Mouse (Mus musculus) heart, embryonic 11.5 days (tissue): ENCODE data around the gene Rab1a. TPM values are rescaled to one million over a fixed set of nuclear protein-coding genes. Genes with fewer than 3 reads are reported as not detected.

Experiments used
- ATAC-seq: fragments of 200-750 bp; cut with Nextera tagmentation; replicated peaks from 2 replicates; pipeline ENCODE4 v1.8.0; 2017; ENCODE audit warnings: moderate library complexity; ENCODE audit not compliant: insufficient number of reproducible peaks, low FRiP score, low TSS enrichment
- H3K27ac ChIP-seq: fragments of 300-500 bp; sonication (generic); 2 replicates; pipeline ENCODE4 v1.5.1; 2014; ENCODE audit warnings: mild to moderate bottlenecking, low read depth, low read length
- H3K27me3 ChIP-seq: fragments of 300-500 bp; sonication (generic); 2 replicates; pipeline ENCODE4 v1.6.1; 2014; ENCODE audit warnings: mild to moderate bottlenecking, low read length, mixed read lengths; ENCODE audit not compliant: control insufficient read depth, insufficient read depth
- H3K36me3 ChIP-seq: fragments of 300-500 bp; sonication (generic); 2 replicates; pipeline ENCODE4 v1.6.1; 2014; ENCODE audit warnings: mild to moderate bottlenecking, low read length, moderate library complexity, mixed read lengths; ENCODE audit not compliant: control insufficient read depth, insufficient read depth
- H3K4me1 ChIP-seq: fragments of 300-500 bp; sonication (generic); 2 replicates; pipeline ENCODE4 v1.6.1; 2014; ENCODE audit warnings: low read length; ENCODE audit not compliant: control insufficient read depth, insufficient read depth
- H3K4me2 ChIP-seq: fragments of 300-500 bp; sonication (generic); 2 replicates; pipeline ENCODE4 v1.6.1; 2014; ENCODE audit warnings: mild to moderate bottlenecking, moderate library complexity
- H3K4me3 ChIP-seq: fragments of 300-500 bp; sonication (generic); 2 replicates; pipeline ENCODE4 v1.5.1; 2014; ENCODE audit warnings: low read depth, low read length
- H3K9ac ChIP-seq: fragments of 300-500 bp; sonication (generic); 2 replicates; pipeline ENCODE4 v1.6.1; 2014; ENCODE audit warnings: mild to moderate bottlenecking, low read depth, low read length, moderate library complexity
- H3K9me3 ChIP-seq: fragments of 300-500 bp; sonication (generic); replicated peaks from 2 replicates; pipeline ENCODE4 v1.6.1; 2016; ENCODE audit warnings: low read length; ENCODE audit not compliant: control insufficient read depth
- WGBS: fragments of 180-500 bp; shearing (Covaris S2); extraction: QIAGEN DNeasy Blood & Tissue Kit; methylation state at CpG from one replicate; pipeline ENCODE4 v1.1.7; 2014; ENCODE audit not compliant: insufficient replicate concordance; 5-methylcytosine and 5-hydroxymethylcytosine counted together
- polyA plus RNA-seq: library from polyadenylated mRNA; unstranded; fragments of >200 nt; fragmentation: Nextera tagmentation; extraction: Ambion mirVana; gene quantifications from 2 replicates; pipeline ENCODE4 v1.2.1, GENCODE M21; 2014

The Rab1a gene
- polyA plus RNA-seq, 1 experiment from 2014 or later, result 197 TPM

GRCm38 (mm10) chr11:20187271-20187670 lies 14.0 kb upstream of the Rab1a start:
- WGBS, result 75% methylated on average over 6 of the region's 6 CpGs
- Histone ChIP-seq H3K9ac (no peak overlapping the region), H3K27me3 (no peaks in the 10 kb centered on the region), H3K27ac (no peak overlapping the region), H3K4me3 (no peak overlapping the region), H3K4me1 (no peaks in the 10 kb centered on the region), H3K36me3 (no peaks in the 10 kb centered on the region), H3K9me3 (no peaks in the 10 kb centered on the region; the same call in 1 of the 2 replicates), H3K4me2 (no peak overlapping the region)
- ATAC-seq, result no peak

GRCm38 (mm10) chr11:20193100-20193736 lies 8.0 kb upstream of the Rab1a start:
- 56% methylated on average over 4 of the region's 4 CpGs for WGBS
- ATAC-seq, result no peak

GRCm38 (mm10) chr11:20201661-20202101 lies 449 bp downstream of the Rab1a start:
- peaks cover 35% of the 10 kb centered on the region for H3K4me1 ChIP-seq
- under 1% methylated on average over 40 of the region's 40 CpGs for WGBS
- H3K9me3 ChIP-seq, result no peaks in the 10 kb centered on the region
- H3K27me3 ChIP-seq, result no peaks in the 10 kb centered on the region
- H3K4me3 ChIP-seq, result peak overlapping the region; percentile 100
- H3K9ac ChIP-seq, result peak overlapping the region; percentile 99
- peak overlapping the region; percentile 99 for H3K27ac ChIP-seq
- no peaks in the 10 kb centered on the region for H3K36me3 ChIP-seq
- peak; percentile 12 for ATAC-seq
- peak overlapping the region; percentile 90 for H3K4me2 ChIP-seq

More at GRCm38 (mm10) chr11:20193100-20193736, 8.0 kb upstream of the Rab1a start:
- Histone ChIP-seq H3K36me3 (no peaks in the 10 kb centered on the region), H3K9me3 (no peaks in the 10 kb centered on the region), H3K4me3 (no peak overlapping the region), H3K4me1 (peaks cover 6% of the 10 kb centered on the region; the same call in 1 of the 2 replicates), H3K27ac (no peak overlapping the region), H3K9ac (no peak overlapping the region), H3K27me3 (no peaks in the 10 kb centered on the region), H3K4me2 (no peak overlapping the region)

GRCm38 (mm10) chr11:20202299-20203011 lies 1.2 kb downstream of the Rab1a start:
- H3K27ac ChIP-seq, result peak overlapping the region; percentile 99; the same call in 1 of the 2 replicates
- no peaks in the 10 kb centered on the region for H3K36me3 ChIP-seq
- H3K4me3 ChIP-seq, result peak overlapping the region; percentile 100
- peak overlapping the region; percentile 99 for H3K9ac ChIP-seq
- WGBS, result 41% methylated on average over 7 of the region's 7 CpGs
- H3K4me1 ChIP-seq, result peaks cover 39% of the 10 kb centered on the region
- no peaks in the 10 kb centered on the region for H3K27me3 ChIP-seq
- peak overlapping the region; percentile 90 for H3K4me2 ChIP-seq
- H3K9me3 ChIP-seq, result no peaks in the 10 kb centered on the region
- ATAC-seq, result no peak

- no peaks in the 10 kb centered on the region; the same call in 1 of the 2 replicates for H3K36me3 ChIP-seq
- H3K4me2 ChIP-seq, result no peak overlapping the region; the same call in 1 of the 2 replicates
- no peak overlapping the region for H3K4me3 ChIP-seq
- WGBS, result 74% methylated on average over 2 of the region's 2 CpGs
- ATAC-seq, result no peak
- H3K4me1 ChIP-seq, result peaks cover 39% of the 10 kb centered on the region
- no peak overlapping the region for H3K27ac ChIP-seq
- H3K27me3 ChIP-seq, result no peaks in the 10 kb centered on the region
- H3K9ac ChIP-seq, result no peak overlapping the region
- H3K9me3 ChIP-seq, result no peaks in the 10 kb centered on the region
Measured at GRCm38 (mm10) chr11:20204321-20204720, 3.1 kb downstream of the Rab1a start.

GRCm38 (mm10) chr11:20204870-20205446 lies 3.7 kb downstream of the Rab1a start:
- Histone ChIP-seq H3K4me3 (no peak overlapping the region), H3K4me2 (no peak overlapping the region; the same call in 1 of the 2 replicates), H3K9me3 (no peaks in the 10 kb centered on the region), H3K27me3 (no peaks in the 10 kb centered on the region), H3K9ac (no peak overlapping the region), H3K36me3 (no peaks in the 10 kb centered on the region; the same call in 1 of the 2 replicates), H3K4me1 (peaks cover 39% of the 10 kb centered on the region), H3K27ac (no peak overlapping the region)
- WGBS, result 57% methylated on average over 9 of the region's 9 CpGs
- ATAC-seq, result no peak

GRCm38 (mm10) chr11:20205538-20205937 lies 4.3 kb downstream of the Rab1a start:
- no peak overlapping the region for H3K27ac ChIP-seq
- ATAC-seq, result no peak

GRCm38 (mm10) chr11:20206626-20207223 lies 5.5 kb downstream of the Rab1a start:
- no peaks in the 10 kb centered on the region for H3K9me3 ChIP-seq
- no peak for ATAC-seq
- H3K27me3 ChIP-seq, result no peaks in the 10 kb centered on the region
- no peak overlapping the region for H3K9ac ChIP-seq
- peaks cover 39% of the 10 kb centered on the region for H3K4me1 ChIP-seq
- H3K36me3 ChIP-seq, result no peaks in the 10 kb centered on the region; the same call in 1 of the 2 replicates
- H3K4me2 ChIP-seq, result no peak overlapping the region
- no peak overlapping the region for H3K4me3 ChIP-seq
- WGBS, result 42% methylated on average over 2 of the region's 2 CpGs
- no peak overlapping the region for H3K27ac ChIP-seq

More at GRCm38 (mm10) chr11:20205538-20205937, 4.3 kb downstream of the Rab1a start:
- no peak overlapping the region for H3K9ac ChIP-seq
- 72% methylated on average over 4 of the region's 4 CpGs for WGBS
- no peaks in the 10 kb centered on the region; the same call in 1 of the 2 replicates for H3K36me3 ChIP-seq
- H3K4me2 ChIP-seq, result no peak overlapping the region
- peaks cover 39% of the 10 kb centered on the region for H3K4me1 ChIP-seq
- H3K4me3 ChIP-seq, result no peak overlapping the region
- H3K27me3 ChIP-seq, result no peaks in the 10 kb centered on the region
- H3K9me3 ChIP-seq, result no peaks in the 10 kb centered on the region
